Mouse (Mus musculus) kidney, adult 8-10 months (tissue): ENCODE measurements around the gene Ubqln4.
A peak's percentile ranks its signal among the peaks of the same experiment; 100 is the strongest.
"Not testable (repeated sequence)": the region's sequence is repeated elsewhere in the genome, so short reads cannot be mapped to it uniquely, and the experiment has no call there.

Experiments
- DNase-seq, 2 experiments: peaks; one replicate each; pipeline ENCODE4 v3.0.0; 2022

The Ubqln4 gene

GRCm38 (mm10) chr3:88605666-88606065 lies 52.1 kb downstream of the Ubqln4 start, which contains the start of gene Arhgef2:
Gene Arhgef2, plus strand, starts transcription at chr3:88605966.
- DNase-seq, result not testable (repeated sequence)

DNA sequence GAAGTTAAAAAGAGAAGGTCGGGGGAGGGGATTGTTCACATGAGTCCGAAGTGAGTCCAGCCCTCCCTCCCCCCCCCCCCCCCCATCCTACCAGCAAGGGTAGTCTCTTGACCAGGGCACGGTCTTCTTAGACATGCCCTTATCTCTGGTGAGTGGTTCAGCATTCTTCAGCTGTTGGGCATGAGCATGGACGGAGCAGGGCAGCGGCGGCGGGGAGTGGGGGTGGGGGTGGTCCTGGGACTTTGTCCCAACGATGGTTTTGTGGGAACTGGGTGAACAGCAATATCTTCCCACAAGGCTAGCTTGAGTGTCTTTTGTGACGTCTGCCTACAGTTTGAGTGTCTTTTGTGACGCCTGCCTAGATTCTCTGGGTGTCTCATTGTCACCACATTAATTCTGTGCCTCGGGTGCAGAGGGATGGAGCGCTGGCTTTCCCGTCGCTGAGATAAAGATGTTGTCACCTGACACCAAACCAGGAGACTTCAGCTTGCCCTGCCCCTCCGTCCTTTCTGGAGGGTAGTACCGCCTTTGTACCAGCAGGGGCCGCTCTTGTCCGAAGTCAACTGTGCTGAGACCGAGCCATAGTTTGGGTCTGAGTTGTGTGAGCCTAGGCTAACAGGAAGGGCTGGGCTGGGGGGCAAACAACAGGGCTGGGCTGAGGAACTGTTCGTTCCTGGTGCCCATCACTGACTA lies 53.7 kb downstream of the Ubqln4 start:
- DNase-seq, result peak; percentile 81 to 91

DNA sequence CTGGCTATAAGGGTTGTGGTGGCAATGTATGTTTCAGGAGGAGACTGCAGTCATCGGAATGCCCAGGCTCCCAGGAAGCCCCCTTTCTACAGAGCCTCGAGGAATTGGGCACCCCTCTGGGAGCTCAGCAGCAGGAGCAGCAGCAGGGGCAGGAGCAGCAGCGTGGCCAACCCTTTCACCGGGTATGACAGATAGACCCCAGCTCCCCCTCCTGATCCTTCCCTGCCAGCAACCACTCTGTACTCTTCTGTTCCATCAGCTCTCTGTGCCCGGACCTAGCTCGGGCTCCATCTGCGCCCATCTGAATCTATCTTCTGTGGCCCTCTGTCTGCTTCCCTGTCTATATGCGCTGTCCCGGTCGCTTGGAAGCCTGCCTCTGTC lies 54.2 kb downstream of the Ubqln4 start:
- DNase-seq, result no peak

DNA sequence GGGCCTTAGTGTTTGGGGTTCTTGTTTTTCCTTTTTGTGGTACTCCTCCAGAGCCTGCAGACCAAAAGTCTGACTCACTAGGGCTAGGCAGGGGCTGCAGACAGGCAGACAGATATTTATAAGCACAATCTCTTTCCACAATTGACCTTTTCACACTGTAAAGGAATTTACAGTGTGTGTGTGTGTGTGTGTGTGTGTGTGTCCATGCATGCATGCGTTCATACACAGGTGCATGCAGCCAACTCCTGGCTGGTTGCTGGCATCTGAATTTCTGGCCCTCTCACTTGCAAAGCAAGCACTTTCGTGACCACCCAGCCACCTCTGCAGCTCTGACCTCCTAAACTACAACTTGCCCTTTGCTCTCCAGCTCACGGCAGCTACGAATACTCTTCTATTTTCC lies 55.5 kb downstream of the Ubqln4 start:
- DNase-seq, result peak in 1 of 2 experiments; percentile 54

- no peak for DNase-seq
Measured at GRCm38 (mm10) chr3:88614418-88614817, 60.9 kb downstream of the Ubqln4 start.

GRCm38 (mm10) chr3:88615117-88615516 lies 61.6 kb downstream of the Ubqln4 start:
- peak; percentile 66 to 80 for DNase-seq

DNA sequence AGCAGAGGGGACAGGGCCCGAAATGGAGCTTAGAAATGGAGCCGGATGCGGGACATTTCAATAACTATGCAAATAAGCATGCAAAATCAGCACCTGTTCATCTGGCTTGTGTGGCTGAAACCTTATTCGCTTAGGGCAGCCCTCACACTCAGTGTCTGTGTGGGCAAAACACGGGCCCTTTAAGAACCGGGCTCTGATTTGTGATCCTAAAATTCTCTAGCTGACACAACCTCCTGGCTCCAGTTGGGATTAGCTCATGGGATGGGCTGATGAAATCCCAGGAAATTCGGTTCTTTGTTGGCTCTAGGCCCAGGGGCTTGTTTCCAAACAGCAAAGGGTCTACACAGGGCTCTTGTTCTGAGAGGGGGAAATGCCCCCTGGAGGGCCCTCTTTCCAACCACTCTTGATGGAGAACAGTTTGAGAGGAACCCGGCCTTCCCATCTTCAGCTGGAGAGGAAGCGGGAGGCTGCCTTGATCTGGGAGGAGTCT lies 62.4 kb downstream of the Ubqln4 start:
- DNase-seq, result no peak

DNA sequence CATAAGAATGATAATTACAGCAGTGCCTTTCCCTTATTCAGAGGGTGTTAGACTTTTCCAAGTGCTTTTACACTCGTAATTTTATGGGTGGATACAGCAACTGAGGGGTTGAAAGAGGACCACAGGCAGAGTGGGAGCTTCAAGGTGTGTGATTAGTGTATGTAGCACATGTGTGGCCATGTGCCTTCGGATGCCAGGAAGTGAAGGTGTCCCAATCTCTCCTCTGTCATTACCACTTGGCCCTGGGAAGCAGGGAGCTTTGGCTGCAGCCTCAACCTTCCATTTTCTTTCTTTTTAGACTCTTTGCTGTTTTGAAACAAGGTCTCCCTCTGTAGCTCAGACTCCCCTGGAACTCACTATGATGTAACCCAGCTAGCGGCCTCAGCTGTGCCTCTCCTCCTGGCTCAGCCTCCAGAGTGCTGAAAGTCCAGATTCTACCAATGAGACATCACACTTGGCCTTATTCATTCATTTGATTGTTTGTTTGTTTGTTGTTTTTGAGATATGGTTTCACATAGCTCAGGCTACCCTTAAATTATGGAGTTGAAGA lies 63.5 kb downstream of the Ubqln4 start:
- no peak for DNase-seq

GRCm38 (mm10) chr3:88618074-88618871 lies 64.7 kb downstream of the Ubqln4 start:
- DNase-seq, result peak; percentile 55 to 65
